ENCODE assay signal across 19 mouse cellular contexts in genomic region chr17:62721595-62721994, GRCm38 (mm10).
"Had no signal": no experiment of that assay in that cellular context is flagged by ENCODE, and none has a peak within 500 bp of the region (broad histone marks: within the 10 kb centered on the region; RNA-seq: fewer than 3 reads in every experiment).

No protein-coding gene starts in this region.

- H3K4me3 ChIP-seq: lung, embryonic 15.5 days; megakaryocyte, embryonic 14.5 days; midbrain, embryonic 10.5 days; midbrain, embryonic 12.5 days; myocyte; neural tube, embryonic 13.5 days; neural tube, embryonic 15.5 days had no signal

- DNase-seq: liver, postnatal 0 days; lung, adult 2 months; lung, postnatal 14 days; lung, postnatal 36 days; midbrain, embryonic 14.5 days; retina, postnatal 1 day; right cerebral cortex, postnatal 4 days; spleen, adult 18-20 months; thymus, adult 18-20 months; thymus, postnatal 14 days; thymus, postnatal 36 days had no signal

- H3K27ac ChIP-seq: lung, embryonic 15.5 days; macrophage; midbrain, embryonic 10.5 days; midbrain, embryonic 12.5 days had no signal

- H3K9ac ChIP-seq: liver, postnatal 0 days; lung, embryonic 15.5 days; midbrain, embryonic 12.5 days; neural tube, embryonic 13.5 days; neural tube, embryonic 15.5 days had no signal

- H3K4me1 ChIP-seq: lung, embryonic 15.5 days; megakaryocyte, embryonic 14.5 days had no signal

- H3K36me3 ChIP-seq: lung, embryonic 15.5 days; midbrain, embryonic 10.5 days; midbrain, embryonic 12.5 days; neural tube, embryonic 13.5 days; neural tube, embryonic 15.5 days had no signal

- H3K9me3 ChIP-seq: lung, embryonic 15.5 days; midbrain, embryonic 10.5 days; midbrain, embryonic 12.5 days; neural tube, embryonic 13.5 days; neural tube, embryonic 15.5 days had no signal
